Mouse (Mus musculus) CH12.LX (cell line): ENCODE results near the gene Dusp16. TPM values are rescaled to one million over a fixed set of nuclear protein-coding genes. Genes with fewer than 3 reads are reported as not detected.

Experiments used
- DNase-seq: peaks from one replicate; pipeline ENCODE4 v3.0.0-alpha.2; 2013; ENCODE audit errors: extremely low read depth
- H3K27ac ChIP-seq: 2 replicates; pipeline ENCODE4 v1.5.1; 2012; ENCODE audit warnings: low read depth, mild to moderate bottlenecking, control low read depth, moderate library complexity; ENCODE audit not compliant: insufficient read depth
- H3K27me3 ChIP-seq: replicated peaks from 2 replicates; pipeline ENCODE3; 2012; ENCODE audit warnings: inconsistent platforms
- H3K36me3 ChIP-seq, 2 experiments: replicated peaks in 1 of 2; 2 replicates each; pipeline versions ENCODE3 to v1.6.1; 2012; ENCODE audit warnings: inconsistent platforms in 1 of 2, low read length in 1 of 2, mild to moderate bottlenecking in 1 of 2, mixed read lengths in 1 of 2, moderate library complexity in 1 of 2; ENCODE audit not compliant: control insufficient read depth in 1 of 2, insufficient read depth in 1 of 2
- H3K4me1 ChIP-seq, 2 experiments: 2 replicates each; pipeline ENCODE4 v1.6.1; 2012; ENCODE audit warnings: inconsistent platforms in 1 of 2, moderate library complexity in 1 of 2; ENCODE audit not compliant: insufficient read depth in 2 of 2, control insufficient read depth in 1 of 2
- H3K4me2 ChIP-seq: 2 replicates; pipeline ENCODE4 v1.6.1; 2012; ENCODE audit warnings: low read depth, mild to moderate bottlenecking, control low read depth; ENCODE audit not compliant: poor library complexity, insufficient read depth, severe bottlenecking
- H3K4me3 ChIP-seq, 3 experiments: fragments of 150-350 bp in 1 of 3; sonication (generic) in 1 of 3; replicated peaks in 1 of 3; 2 replicates each; pipeline versions ENCODE3 to v1.5.1; 2011 to 2012; ENCODE audit warnings: low read depth in 2 of 3, low read length in 2 of 3, mild to moderate bottlenecking in 2 of 3, moderate library complexity in 2 of 3, control low read depth in 1 of 3, improper control_type of control experiment in 1 of 3, inconsistent platforms in 1 of 3, mixed read lengths in 1 of 3; ENCODE audit not compliant: poor library complexity in 1 of 3
- H3K79me2 ChIP-seq: replicated peaks from 2 replicates; pipeline ENCODE4 v1.6.1; 2012; ENCODE audit warnings: mild to moderate bottlenecking, moderate library complexity; ENCODE audit not compliant: control insufficient read depth, poor library complexity, insufficient read depth, severe bottlenecking; ENCODE audit errors: extremely low read depth
- H3K9ac ChIP-seq: 2 replicates; pipeline ENCODE4 v1.6.1; 2012; ENCODE audit warnings: low read depth, mild to moderate bottlenecking, control low read depth, moderate library complexity; ENCODE audit not compliant: insufficient read depth
- H3K9me3 ChIP-seq: replicated peaks from 2 replicates; pipeline ENCODE3; 2012; ENCODE audit warnings: low read length, inconsistent platforms, mixed read lengths
- BHLHE40 ChIP-seq: IDR thresholded peaks from 2 replicates; pipeline ENCODE4 v1.6.1; 2011; ENCODE audit warnings: mild to moderate bottlenecking, low read depth, low read length, improper control_type of control experiment
- CHD1 ChIP-seq: IDR thresholded peaks from 2 replicates; pipeline ENCODE4 v1.6.1; 2012; ENCODE audit warnings: low read depth, low read length, improper control_type of control experiment, inconsistent platforms
- CTCF ChIP-seq, 2 experiments: IDR thresholded peaks in 1 of 2; conservative IDR thresholded peaks in 1 of 2; 2 replicates each; pipeline ENCODE4 v1.5.1; 2011 to 2012; ENCODE audit warnings: low read depth in 2 of 2, low read length in 2 of 2, improper control_type of control experiment in 1 of 2, inconsistent platforms in 1 of 2, mild to moderate bottlenecking in 1 of 2, moderate library complexity in 1 of 2
- EP300 ChIP-seq: IDR thresholded peaks from 2 replicates; pipeline ENCODE4 v1.6.1; 2011; ENCODE audit warnings: low read length, improper control_type of control experiment
- ETS1 ChIP-seq: conservative IDR thresholded peaks from 2 replicates; pipeline ENCODE4 v1.6.1; 2012; ENCODE audit warnings: low read depth, mild to moderate bottlenecking, inconsistent platforms, low read length, improper control_type of control experiment, moderate library complexity
- JUND ChIP-seq: conservative IDR thresholded peaks from 2 replicates; pipeline ENCODE4 v1.6.1; 2011; ENCODE audit warnings: low read depth, low read length, improper control_type of control experiment
- KAT2A ChIP-seq: IDR thresholded peaks from 2 replicates; pipeline ENCODE4 v1.6.1; 2012; ENCODE audit warnings: low read length, improper control_type of control experiment, inconsistent platforms; ENCODE audit not compliant: insufficient replicate concordance
- MAFK ChIP-seq: IDR thresholded peaks from 2 replicates; pipeline ENCODE4 v1.6.1; 2011; ENCODE audit warnings: low read length, improper control_type of control experiment; ENCODE audit not compliant: insufficient replicate concordance
- MAZ ChIP-seq: IDR thresholded peaks from 2 replicates; pipeline ENCODE4 v1.6.1; 2012; ENCODE audit warnings: low read depth, mild to moderate bottlenecking, inconsistent platforms, low read length, improper control_type of control experiment, moderate library complexity
- MYC ChIP-seq: IDR thresholded peaks from 2 replicates; pipeline ENCODE4 v1.6.1; 2011; ENCODE audit warnings: low read depth, mild to moderate bottlenecking, improper control_type of control experiment, low read length
- NELFE ChIP-seq: IDR thresholded peaks from 2 replicates; pipeline ENCODE4 v1.6.1; 2011; ENCODE audit warnings: low read depth, low read length, improper control_type of control experiment
- PAX5 ChIP-seq: IDR thresholded peaks from 2 replicates; pipeline ENCODE4 v1.6.1; 2012; ENCODE audit warnings: low read length, inconsistent platforms, mixed read lengths
- POLR2A ChIP-seq: IDR thresholded peaks from 2 replicates; pipeline ENCODE4 v1.6.1; 2011; ENCODE audit warnings: low read depth, mild to moderate bottlenecking, improper control_type of control experiment, low read length
- RCOR1 ChIP-seq: conservative IDR thresholded peaks from 2 replicates; pipeline ENCODE4 v1.6.1; 2012; ENCODE audit warnings: low read depth, mild to moderate bottlenecking, inconsistent platforms, low read length, improper control_type of control experiment
- TCF12 ChIP-seq: IDR thresholded peaks from 2 replicates; pipeline ENCODE4 v1.6.1; 2014; ENCODE audit warnings: low read depth, mild to moderate bottlenecking, inconsistent platforms, low read length, improper control_type of control experiment
- UBTF ChIP-seq: IDR thresholded peaks from 2 replicates; pipeline ENCODE4 v1.6.1; 2012; ENCODE audit warnings: low read depth, mild to moderate bottlenecking, inconsistent platforms, low read length, improper control_type of control experiment, moderate library complexity
- USF1 ChIP-seq: IDR thresholded peaks from 2 replicates; pipeline ENCODE4 v1.6.1; 2014; ENCODE audit warnings: low read depth, mild to moderate bottlenecking, inconsistent platforms, low read length, improper control_type of control experiment
- USF2 ChIP-seq: conservative IDR thresholded peaks from 2 replicates; pipeline ENCODE4 v1.6.1; 2011; ENCODE audit warnings: low read depth, low read length, improper control_type of control experiment
- ZKSCAN1 ChIP-seq: IDR thresholded peaks from 2 replicates; pipeline ENCODE4 v1.6.1; 2012; ENCODE audit warnings: low read depth, inconsistent platforms, low read length, improper control_type of control experiment, borderline replicate concordance
- ZMIZ1 ChIP-seq: IDR thresholded peaks from 2 replicates; pipeline ENCODE4 v1.6.1; 2012; ENCODE audit warnings: low read depth, mild to moderate bottlenecking, inconsistent platforms, low read length, improper control_type of control experiment
- ZNF384 ChIP-seq: IDR thresholded peaks from 2 replicates; pipeline ENCODE4 v1.6.1; 2012; ENCODE audit warnings: low read depth, low read length, improper control_type of control experiment, inconsistent platforms
- dilution Hi-C: fragments of 300-500 bp; cut with MboI; formaldehyde crosslinking; loops from 2 replicates; pipeline ENCODE4 v1.14.3; 2020; ENCODE audit warnings: low sequenced_read_pairs; ENCODE audit not compliant: extremely low pct_unique_long_range_greater_than_20kb, extremely low pct_ligation_motif_present
- in situ Hi-C: fragments of 300-500 bp; cut with MboI; formaldehyde crosslinking; loops from 3 replicates; pipeline ENCODE4 v1.14.3; 2019; ENCODE audit warnings: low sequenced_read_pairs, low pct_ligation_motif_present, low pct_unique_long_range_greater_than_20kb, mixed read lengths
- polyA plus RNA-seq: library from polyadenylated mRNA; unstranded; fragments of >175 nt; gene quantifications from 2 replicates; pipeline ENCODE4 v1.2.1, GENCODE M21; 2012; ENCODE audit warnings: low read depth; ENCODE audit not compliant: insufficient read length
- total RNA-seq, 2 experiments: library from RNA; depleted of rRNA; stranded (reverse); fragments of 300-350 nt in 1 of 2; fragments of >200 nt in 1 of 2; gene quantifications; 2 replicates each; pipeline ENCODE4 v1.2.3; 2012 to 2014

Gene Dusp16
- total and polyA plus RNA-seq, 3 experiments, result 3.7 to 13.1 (median 10.6) TPM

- H3K9ac ChIP-seq, result no peak overlapping the region
- peaks cover 0 to 16% of the 10 kb centered on the region in 2 experiments; a peak in 3 of 4 replicates for H3K4me1 ChIP-seq
- H3K9me3 ChIP-seq, result no peaks in the 10 kb centered on the region
- no peak overlapping the region for H3K4me2 ChIP-seq
- dilution Hi-C loops, result no loop called here
- peaks cover 27% of the 10 kb centered on the region for H3K79me2 ChIP-seq
- H3K27me3 ChIP-seq, result no peaks in the 10 kb centered on the region
- no peak overlapping the region for H3K27ac ChIP-seq
- no peak for DNase-seq
- peaks cover 7 to 29% of the 10 kb centered on the region in 2 experiments for H3K36me3 ChIP-seq
- TF ChIP-seq EP300 (no peak), ZNF384 (no peak), USF1 (no peak), CTCF (conservative IDR thresholded peaks at IDR 0.05 in 1 of 2, IDR thresholded peaks at IDR 0.05 in 1 of 2; ENCODE audit: low read depth in 2 of 2, low read length in 2 of 2) (peak; percentile 28 to 48; a peak in 3 of 4 replicates), JUND (no peak), MAZ (no peak), TCF12 (no peak), UBTF (no peak)
- in situ Hi-C loops, result no loop called here
- no peak overlapping the region for H3K4me3 ChIP-seq
Measured at GRCm38 (mm10) chr6:134780024-134780423, 12.4 kb downstream of the Dusp16 start.

- dilution Hi-C loops, result no loop called here
- H3K4me2 ChIP-seq, result no peak overlapping the region
- no peaks in the 10 kb centered on the region for H3K27me3 ChIP-seq
- no peak for DNase-seq
- in situ Hi-C loops, result no loop called here
- TF ChIP-seq BHLHE40, result no peak
- H3K4me3 ChIP-seq, result no peak overlapping the region
- H3K9ac ChIP-seq, result no peak overlapping the region
- H3K9me3 ChIP-seq, result no peaks in the 10 kb centered on the region
- H3K79me2 ChIP-seq, result peaks cover 27% of the 10 kb centered on the region
- peaks cover 0 to 23% of the 10 kb centered on the region in 2 experiments; a peak in 2 of 4 replicates for H3K4me1 ChIP-seq
- H3K36me3 ChIP-seq, result peaks cover 0 to 23% of the 10 kb centered on the region in 2 experiments
- no peak overlapping the region for H3K27ac ChIP-seq
Measured at GRCm38 (mm10) chr6:134773961-134774360, 18.5 kb downstream of the Dusp16 start.

- H3K27me3 ChIP-seq, result no peaks in the 10 kb centered on the region
- no peak overlapping the region for H3K4me2 ChIP-seq
- dilution Hi-C loops (no loop called here), in situ Hi-C loops (no loop called here)
- peaks cover 23% of the 10 kb centered on the region for H3K79me2 ChIP-seq
- TF ChIP-seq USF2 (no peak), ZKSCAN1 (no peak), ZNF384 (no peak), ZMIZ1 (no peak), KAT2A (no peak), USF1 (no peak), PAX5 (no peak), NELFE (no peak), RCOR1 (no peak), MAFK (no peak), CHD1 (no peak), MYC (no peak), BHLHE40 (no peak), POLR2A (no peak), ETS1 (no peak)
- TF ChIP-seq, all 38 proteins: peak for 0
- H3K9ac ChIP-seq, result no peak overlapping the region
- H3K36me3 ChIP-seq, result peaks cover 0 to 20% of the 10 kb centered on the region in 2 experiments
- no peak for DNase-seq
- H3K27ac ChIP-seq, result no peak overlapping the region
- no peak overlapping the region for H3K4me3 ChIP-seq
- peaks cover 0 to 23% of the 10 kb centered on the region in 2 experiments; a peak in 2 of 4 replicates for H3K4me1 ChIP-seq
- H3K9me3 ChIP-seq, result no peaks in the 10 kb centered on the region
Measured at GRCm38 (mm10) chr6:134773292-134773893, 19.0 kb downstream of the Dusp16 start.
